Mouse (Mus musculus) Patski (cell line): ENCODE results near the gene Atp5c1. TPM values are rescaled to one million over a fixed set of nuclear protein-coding genes. Genes with fewer than 3 reads are reported as not detected.

Source experiments
- ATAC-seq: fragments of 100-300 bp; one replicate; pipeline ENCODE4 v1.8.0; 2021
- CTCF ChIA-PET: fragments of 350-600 bp; sonication (Branson Sonifier 250); formaldehyde crosslinking; loops from one replicate; lab custom pipeline; 2022; ENCODE audit warnings: inconsistent platforms; lab: Charles Lee
- POLR2A ChIA-PET: fragments of 350-600 bp; sonication (Branson Sonifier 250); formaldehyde crosslinking; loops from one replicate; lab custom pipeline; 2022; ENCODE audit warnings: antibody characterized with exemption, inconsistent platforms; lab: Charles Lee
- DNase-seq: peaks from one replicate; pipeline ENCODE4 v3.0.0-alpha.2; 2011; ENCODE audit warnings: low read depth, low spot score
- H3K27me3 ChIP-seq: fragments of 371-371 bp; one replicate; pipeline ENCODE4 v1.5.1; 2021
- CTCF ChIP-seq: fragments of 100-300 bp; IDR thresholded peaks from one replicate; pipeline ENCODE4 v1.5.1; 2021
- in situ Hi-C: fragments of 300-500 bp; cut with MboI; formaldehyde crosslinking; loops from 3 replicates; pipeline ENCODE4 v1.11.1; 2018; ENCODE audit warnings: low pct_unique_long_range_greater_than_20kb, mixed read lengths
- polyA plus RNA-seq: library from polyadenylated mRNA; unstranded; gene quantifications from one replicate; pipeline ENCODE4 v1.2.3, GENCODE M21; 2021

Atp5c1 gene
- polyA plus RNA-seq, 1 experiment from 2014 or later: 617 TPM

GRCm38 (mm10) chr2:10058836-10059235, 21.5 kb downstream of the Atp5c1 start:
- in situ Hi-C loops: no loop called here
- POLR2A ChIA-PET: no interaction called here
- ATAC-seq (no peak), DNase-seq (no peak)
- CTCF ChIA-PET: interaction anchor here (1.2 kb wide), 1 partner anchor 19 kb away, joined by 3 read pairs; no protein-coding TSS in a partner anchor
- H3K27me3 ChIP-seq: no peaks in the 10 kb centered on the region
- TF ChIP-seq CTCF: no peak

DNA sequence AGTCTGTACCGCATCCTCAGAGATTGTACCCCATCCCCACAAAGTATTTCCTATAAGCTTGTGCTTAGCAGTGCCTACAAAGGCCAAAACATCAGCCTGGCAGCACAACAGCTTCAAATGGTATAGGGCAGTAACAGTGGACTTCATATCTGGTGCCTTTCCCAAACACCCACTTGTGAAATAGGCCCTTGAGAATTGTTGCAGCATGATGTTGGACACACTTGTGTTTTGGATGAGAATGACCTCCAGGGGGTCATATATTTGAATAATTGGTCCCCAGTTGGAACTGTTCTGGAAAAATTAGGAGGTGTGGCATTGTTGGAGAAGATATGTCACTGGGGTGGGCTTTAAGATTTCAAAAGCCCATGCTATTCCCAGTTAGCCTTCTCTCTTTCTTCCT, 28.3 kb downstream of the Atp5c1 start:
- no peaks in the 10 kb centered on the region for H3K27me3 ChIP-seq
- DNase-seq (no peak), ATAC-seq (no peak)
- CTCF ChIA-PET: interaction anchor here (1.4 kb wide), 2 partner anchors 10 to 22 kb away, joined by 3 to 4 read pairs; no protein-coding TSS in a partner anchor
- POLR2A ChIA-PET: no interaction called here
- no peak for TF ChIP-seq CTCF
- in situ Hi-C loops: no loop called here

DNA sequence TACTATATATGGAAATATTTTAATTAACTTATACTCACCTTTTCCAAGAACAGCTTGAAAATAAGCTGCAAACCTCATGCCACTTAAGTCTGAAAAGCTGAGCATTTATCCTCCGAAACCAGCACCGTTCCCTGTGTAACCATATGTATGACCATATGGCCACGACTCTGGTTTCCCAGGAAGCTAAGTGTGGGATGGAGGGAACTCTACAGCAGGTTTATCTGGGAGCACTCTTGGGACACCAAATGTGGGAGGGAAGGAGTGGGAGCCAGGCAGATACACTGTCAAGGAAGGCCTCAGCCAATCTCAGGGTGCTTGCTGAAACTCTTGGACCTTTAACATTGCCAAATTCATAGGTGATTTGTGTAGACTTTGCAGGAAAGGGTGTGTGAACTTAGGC, 29.4 kb downstream of the Atp5c1 start:
- CTCF ChIA-PET: interaction anchor here (1.1 to 1.4 kb wide), 3 partner anchors 11 to 19 kb away, joined by 3 to 4 read pairs (median 4); no protein-coding TSS in a partner anchor
- no peak for TF ChIP-seq CTCF
- no peaks in the 10 kb centered on the region for H3K27me3 ChIP-seq
- no peak for ATAC-seq
- POLR2A ChIA-PET: no interaction called here
- DNase-seq: no peak
- in situ Hi-C loops: no loop called here

- in situ Hi-C loops: no loop called here
- TF ChIP-seq CTCF: no peak
- ChIA-PET POLR2A (no interaction called here), CTCF (interaction anchor here (0.8 to 1.4 kb wide), 2 partner anchors 12 to 21 kb away, joined by 3 to 4 read pairs; no protein-coding TSS in a partner anchor)
- H3K27me3 ChIP-seq: no peaks in the 10 kb centered on the region
- ATAC-seq (no peak), DNase-seq (no peak)
Measured at GRCm38 (mm10) chr2:10049456-10049855, 30.9 kb downstream of the Atp5c1 start.

DNA sequence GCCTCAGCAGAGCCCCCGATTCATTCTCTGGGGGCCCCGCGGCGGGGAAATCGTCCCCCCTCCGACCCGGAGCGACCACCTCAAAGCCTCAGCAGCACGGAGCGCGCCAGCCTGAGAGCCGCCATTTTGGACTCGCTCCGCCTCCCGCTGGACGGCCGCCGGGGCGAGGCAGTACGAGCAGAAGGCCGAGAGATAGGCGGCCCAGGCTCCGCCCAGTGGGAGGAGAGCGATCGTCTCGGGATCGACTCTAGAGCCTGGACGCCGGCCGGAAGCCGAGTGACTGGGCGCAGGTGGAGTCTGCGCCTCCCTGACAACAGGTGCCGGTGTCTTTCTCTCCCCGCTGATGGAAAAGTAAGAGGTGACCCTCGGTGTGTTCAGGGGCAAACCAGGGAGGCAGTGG, 31.8 kb downstream of the Atp5c1 start, which contains the start of gene Taf3:
TSS of gene Taf3 (minus strand) at position 136 of the 400 bp plus-strand sequence.
- POLR2A ChIA-PET: no interaction called here
- DNase-seq (peak; percentile 20), ATAC-seq (peak; percentile 80)
- CTCF ChIA-PET: no interaction called here
- TF ChIP-seq CTCF: no peak
- H3K27me3 ChIP-seq: no peaks in the 10 kb centered on the region
- in situ Hi-C loops: no loop called here

- TF ChIP-seq CTCF: no peak
Measured at GRCm38 (mm10) chr2:10047758-10048436, 32.4 kb downstream of the Atp5c1 start.

DNA sequence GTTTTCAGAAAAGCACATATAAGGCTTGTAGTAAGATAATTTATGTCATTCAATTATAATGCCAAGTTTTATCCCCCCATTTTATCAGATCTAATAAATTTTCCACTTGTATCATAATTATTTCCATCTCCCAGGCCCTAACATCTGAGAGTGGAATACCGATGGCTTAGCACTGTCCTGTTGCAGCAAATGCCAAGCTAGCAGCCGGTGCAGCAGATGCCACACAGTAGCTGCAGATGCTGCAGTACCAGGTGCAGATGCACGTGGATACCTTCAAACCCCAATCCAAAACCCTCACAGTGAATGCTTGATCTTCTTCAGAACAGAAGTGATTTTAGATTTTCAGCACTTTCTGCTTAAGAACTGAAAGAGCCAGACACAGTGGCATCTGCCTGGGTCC, 45.3 kb downstream of the Atp5c1 start:
- ATAC-seq: no peak
- POLR2A ChIA-PET: no interaction called here
- CTCF ChIA-PET: interaction anchor here (1.4 kb wide), 1 partner anchor 1361 kb away, joined by 4 read pairs; no protein-coding TSS in a partner anchor
- no peak for DNase-seq
- no peak for TF ChIP-seq CTCF
- in situ Hi-C loops: no loop called here
- H3K27me3 ChIP-seq: no peaks in the 10 kb centered on the region

More at GRCm38 (mm10) chr2:10047758-10048436, 32.4 kb downstream of the Atp5c1 start:
- in situ Hi-C loops: no loop called here
- ChIA-PET POLR2A (no interaction called here), CTCF (no interaction called here)
- ATAC-seq (peak; percentile 61), DNase-seq (no peak)
- no peaks in the 10 kb centered on the region for H3K27me3 ChIP-seq

DNA sequence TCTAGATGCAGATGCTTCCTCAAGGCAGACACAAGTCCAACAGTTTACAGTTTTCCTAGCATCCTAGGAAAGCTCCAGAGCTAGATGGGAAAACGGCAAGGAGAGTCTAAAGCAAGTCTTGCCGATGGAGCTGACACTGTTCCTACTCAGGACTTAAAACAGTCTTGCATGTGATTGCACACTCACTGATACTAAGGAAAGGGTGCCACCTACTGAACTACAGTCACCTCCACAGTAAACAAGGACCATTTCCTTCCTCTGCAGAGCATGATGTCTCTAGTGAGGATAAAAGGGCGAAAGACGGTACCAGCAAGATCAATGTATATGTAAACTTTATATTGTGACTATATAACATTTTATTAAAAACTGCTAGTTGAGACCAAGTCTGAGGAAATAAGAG, 46.6 kb downstream of the Atp5c1 start:
- ChIA-PET CTCF (no interaction called here), POLR2A (no interaction called here)
- no peak for TF ChIP-seq CTCF
- in situ Hi-C loops: no loop called here
- ATAC-seq (no peak), DNase-seq (no peak)
- no peaks in the 10 kb centered on the region for H3K27me3 ChIP-seq

GRCm38 (mm10) chr2:10029755-10030154, 50.6 kb downstream of the Atp5c1 start:
- POLR2A ChIA-PET: no interaction called here

DNA sequence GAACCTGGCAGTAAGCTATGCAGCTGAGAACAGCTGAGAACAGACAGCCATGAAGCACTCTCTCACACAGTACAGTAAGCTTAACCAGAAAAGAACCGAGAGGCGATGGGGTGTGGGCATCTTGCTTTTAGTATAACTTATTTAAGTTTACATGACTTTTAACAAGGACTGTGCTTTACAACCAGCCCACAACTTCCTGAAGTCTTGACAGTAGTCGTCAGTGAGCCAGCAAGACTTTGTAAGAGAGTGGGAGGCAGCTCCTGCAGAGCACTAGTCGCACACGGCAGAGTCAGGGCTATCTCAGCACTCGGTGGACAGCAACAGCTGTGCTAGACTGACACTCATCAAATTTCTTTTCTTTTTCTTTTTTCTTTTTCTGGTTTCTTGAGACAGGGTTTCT, 56.0 kb downstream of the Atp5c1 start:
- no peaks in the 10 kb centered on the region for H3K27me3 ChIP-seq
- ChIA-PET CTCF (no interaction called here), POLR2A (no interaction called here)
- ATAC-seq (no peak), DNase-seq (no peak)
- in situ Hi-C loops: no loop called here
- TF ChIP-seq CTCF: no peak

More at GRCm38 (mm10) chr2:10029755-10030154, 50.6 kb downstream of the Atp5c1 start:
- ATAC-seq: no peak
- TF ChIP-seq CTCF: no peak
- in situ Hi-C loops: no loop called here
- DNase-seq: no peak
- CTCF ChIA-PET: interaction anchor here (1.2 kb wide), 1 partner anchor 10 kb away, joined by 3 read pairs; no protein-coding TSS in a partner anchor
- H3K27me3 ChIP-seq: no peaks in the 10 kb centered on the region

DNA sequence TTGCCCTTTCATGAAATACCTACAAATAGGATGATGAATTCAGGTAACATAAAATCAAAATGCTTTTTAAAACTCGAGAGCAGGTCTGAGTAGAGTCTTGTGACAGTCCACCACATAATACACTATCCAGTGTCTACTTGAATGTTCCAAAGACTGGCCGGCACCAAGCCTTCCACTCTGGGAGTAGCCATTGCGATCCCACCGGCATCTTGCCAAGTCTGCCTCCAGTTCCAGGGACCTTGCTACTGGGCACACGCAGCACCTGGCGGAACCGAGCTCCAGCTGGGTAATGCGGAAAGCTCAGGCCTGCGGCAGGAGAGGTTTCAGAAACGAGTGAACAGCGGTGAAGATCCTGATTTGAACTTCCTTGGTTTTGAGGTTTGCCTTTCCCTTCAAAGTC, 59.0 kb downstream of the Atp5c1 start:
- ATAC-seq: no peak
- in situ Hi-C loops: no loop called here
- DNase-seq: no peak
- ChIA-PET POLR2A (no interaction called here), CTCF (interaction anchor here (1.3 kb wide), 1 partner anchor 11 kb away, joined by 4 read pairs; no protein-coding TSS in a partner anchor)
- H3K27me3 ChIP-seq: no peaks in the 10 kb centered on the region
- no peak for TF ChIP-seq CTCF
